Mouse (Mus musculus) urinary bladder, postnatal 14 days (tissue): ENCODE results near the gene Morn5.

ENCODE experiments used
- DNase-seq: peaks from one replicate; pipeline ENCODE4 v3.0.0; 2021; ENCODE audit warnings: low spot score

Gene Morn5

GRCm38 (mm10) chr2:36071660-36072305 lies 22.5 kb downstream of the Morn5 start:
- no peak for DNase-seq

- no peak for DNase-seq
These were observed 24.5 kb downstream of the Morn5 start for GRCm38 (mm10) chr2:36073781-36074180.

GRCm38 (mm10) chr2:36075210-36075609 lies 26.0 kb downstream of the Morn5 start:
- no peak for DNase-seq

GRCm38 (mm10) chr2:36077160-36077761 lies 28.0 kb downstream of the Morn5 start:
- no peak for DNase-seq

GRCm38 (mm10) chr2:36081446-36081845 lies 32.2 kb downstream of the Morn5 start:
- DNase-seq = no peak

GRCm38 (mm10) chr2:36082802-36083580 lies 33.7 kb downstream of the Morn5 start:
- DNase-seq = no peak

- DNase-seq = no peak
These were observed 35.8 kb downstream of the Morn5 start for GRCm38 (mm10) chr2:36085041-36085440.

GRCm38 (mm10) chr2:36089190-36089589 lies 39.9 kb downstream of the Morn5 start:
- no peak for DNase-seq

GRCm38 (mm10) chr2:36090853-36091741 lies 41.8 kb downstream of the Morn5 start:
- DNase-seq = peak; percentile 74

GRCm38 (mm10) chr2:36092748-36093147 lies 43.5 kb downstream of the Morn5 start:
- DNase-seq = no peak

- DNase-seq = no peak
These were observed 44.0 kb downstream of the Morn5 start for GRCm38 (mm10) chr2:36093301-36093700.

GRCm38 (mm10) chr2:36093914-36094475 lies 44.7 kb downstream of the Morn5 start:
- DNase-seq = no peak

- no peak for DNase-seq
These were observed 48.0 kb downstream of the Morn5 start for GRCm38 (mm10) chr2:36097129-36097815.

- DNase-seq = no peak
These were observed 48.8 kb downstream of the Morn5 start for GRCm38 (mm10) chr2:36098021-36098420.

GRCm38 (mm10) chr2:36099739-36100138 lies 50.5 kb downstream of the Morn5 start:
- no peak for DNase-seq

GRCm38 (mm10) chr2:36101866-36102558 lies 52.8 kb downstream of the Morn5 start:
- DNase-seq = no peak

- DNase-seq = no peak
These were observed 53.3 kb downstream of the Morn5 start for GRCm38 (mm10) chr2:36102559-36102946.

- no peak for DNase-seq
These were observed 53.9 kb downstream of the Morn5 start for GRCm38 (mm10) chr2:36103069-36103554.

- no peak for DNase-seq
These were observed 54.5 kb downstream of the Morn5 start for GRCm38 (mm10) chr2:36103555-36104367.
